Mouse (Mus musculus): ENCODE measurements around the gene Pou2f1. TPM values are rescaled to one million over a fixed set of nuclear protein-coding genes. Genes with fewer than 3 reads are reported as not detected.
A peak's percentile ranks its signal among the peaks of the same experiment; 100 is the strongest.

Pou2f1 gene
- total RNA-seq, 2 experiments from 2014 or later: 20.3 to 31.4 TPM

GRCm38 (mm10) chr1:165903596-165903995, 98.9 kb downstream of the Pou2f1 start:
- no peak for ATAC-seq (replicated peaks; ENCODE audit: poor library complexity, severe bottlenecking)

GRCm38 (mm10) chr1:165891686-165892085, 110.8 kb downstream of the Pou2f1 start:
- ATAC-seq (replicated peaks; ENCODE audit: poor library complexity, severe bottlenecking): no peak

GRCm38 (mm10) chr1:165882146-165882900, 120.2 kb downstream of the Pou2f1 start:
- no peak; the same call in 1 of the 2 replicates for ATAC-seq (replicated peaks; ENCODE audit: poor library complexity, severe bottlenecking)

- ATAC-seq (replicated peaks; ENCODE audit: poor library complexity, severe bottlenecking): peak; percentile 59
Observed at GRCm38 (mm10) chr1:165878751-165879150, 123.7 kb downstream of the Pou2f1 start.

- no peak for ATAC-seq (replicated peaks; ENCODE audit: poor library complexity, severe bottlenecking)
Observed at GRCm38 (mm10) chr1:165875520-165876284, 126.8 kb downstream of the Pou2f1 start.

GRCm38 (mm10) chr1:165874645-165875044, 127.8 kb downstream of the Pou2f1 start:
- no peak for ATAC-seq (replicated peaks; ENCODE audit: poor library complexity, severe bottlenecking)

GRCm38 (mm10) chr1:165868659-165869058, 133.8 kb downstream of the Pou2f1 start:
- no peak for ATAC-seq (replicated peaks; ENCODE audit: poor library complexity, severe bottlenecking)

GRCm38 (mm10) chr1:165866630-165867280, 135.7 kb downstream of the Pou2f1 start:
- 0 out of 2 replicates have a peak, but pooled peaks have one; percentile 30 for ATAC-seq (replicated peaks; ENCODE audit: poor library complexity, severe bottlenecking)

GRCm38 (mm10) chr1:165864864-165865795, 137.3 kb downstream of the Pou2f1 start:
- ATAC-seq (replicated peaks; ENCODE audit: poor library complexity, severe bottlenecking): no peak

GRCm38 (mm10) chr1:165862059-165862458, 140.4 kb downstream of the Pou2f1 start:
- no peak for ATAC-seq (replicated peaks; ENCODE audit: poor library complexity, severe bottlenecking)

- no peak for ATAC-seq (replicated peaks; ENCODE audit: poor library complexity, severe bottlenecking)
Observed at GRCm38 (mm10) chr1:165861235-165861609, 141.3 kb downstream of the Pou2f1 start.

- ATAC-seq (replicated peaks; ENCODE audit: poor library complexity, severe bottlenecking): no peak
Observed at GRCm38 (mm10) chr1:165860373-165861234, 141.9 kb downstream of the Pou2f1 start.

- peak; percentile 38; the same call in 1 of the 2 replicates for ATAC-seq (replicated peaks; ENCODE audit: poor library complexity, severe bottlenecking)
Observed at GRCm38 (mm10) chr1:165858356-165858755, 144.1 kb downstream of the Pou2f1 start.

GRCm38 (mm10) chr1:165857279-165857678, 145.2 kb downstream of the Pou2f1 start:
- ATAC-seq (replicated peaks; ENCODE audit: poor library complexity, severe bottlenecking): no peak

- ATAC-seq (replicated peaks; ENCODE audit: poor library complexity, severe bottlenecking): peak; percentile 66
Observed at GRCm38 (mm10) chr1:165855759-165856545, 146.5 kb downstream of the Pou2f1 start.

- peak; percentile 47; the same call in 1 of the 2 replicates for ATAC-seq (replicated peaks; ENCODE audit: poor library complexity, severe bottlenecking)
Observed at GRCm38 (mm10) chr1:165853729-165854420, 148.6 kb downstream of the Pou2f1 start.

- no peak for ATAC-seq (replicated peaks; ENCODE audit: poor library complexity, severe bottlenecking)
Observed at GRCm38 (mm10) chr1:165853131-165853721, 149.3 kb downstream of the Pou2f1 start.
